Mouse (Mus musculus) heart, embryonic 11.5 days (tissue): ENCODE data around the gene Pkd2l1. TPM values are rescaled to one million over a fixed set of nuclear protein-coding genes. Genes with fewer than 3 reads are reported as not detected.

Experiments
- ATAC-seq: fragments of 200-750 bp; cut with Nextera tagmentation; replicated peaks from 2 replicates; pipeline ENCODE4 v1.8.0; 2017; ENCODE audit warnings: moderate library complexity; ENCODE audit not compliant: insufficient number of reproducible peaks, low FRiP score, low TSS enrichment
- H3K27ac ChIP-seq: fragments of 300-500 bp; sonication (generic); 2 replicates; pipeline ENCODE4 v1.5.1; 2014; ENCODE audit warnings: mild to moderate bottlenecking, low read depth, low read length
- H3K27me3 ChIP-seq: fragments of 300-500 bp; sonication (generic); 2 replicates; pipeline ENCODE4 v1.6.1; 2014; ENCODE audit warnings: mild to moderate bottlenecking, low read length, mixed read lengths; ENCODE audit not compliant: control insufficient read depth, insufficient read depth
- H3K36me3 ChIP-seq: fragments of 300-500 bp; sonication (generic); 2 replicates; pipeline ENCODE4 v1.6.1; 2014; ENCODE audit warnings: mild to moderate bottlenecking, low read length, moderate library complexity, mixed read lengths; ENCODE audit not compliant: control insufficient read depth, insufficient read depth
- H3K4me1 ChIP-seq: fragments of 300-500 bp; sonication (generic); 2 replicates; pipeline ENCODE4 v1.6.1; 2014; ENCODE audit warnings: low read length; ENCODE audit not compliant: control insufficient read depth, insufficient read depth
- H3K4me2 ChIP-seq: fragments of 300-500 bp; sonication (generic); 2 replicates; pipeline ENCODE4 v1.6.1; 2014; ENCODE audit warnings: mild to moderate bottlenecking, moderate library complexity
- H3K4me3 ChIP-seq: fragments of 300-500 bp; sonication (generic); 2 replicates; pipeline ENCODE4 v1.5.1; 2014; ENCODE audit warnings: low read depth, low read length
- H3K9ac ChIP-seq: fragments of 300-500 bp; sonication (generic); 2 replicates; pipeline ENCODE4 v1.6.1; 2014; ENCODE audit warnings: mild to moderate bottlenecking, low read depth, low read length, moderate library complexity
- H3K9me3 ChIP-seq: fragments of 300-500 bp; sonication (generic); replicated peaks from 2 replicates; pipeline ENCODE4 v1.6.1; 2016; ENCODE audit warnings: low read length; ENCODE audit not compliant: control insufficient read depth
- WGBS: fragments of 180-500 bp; shearing (Covaris S2); extraction: QIAGEN DNeasy Blood & Tissue Kit; methylation state at CpG from one replicate; pipeline ENCODE4 v1.1.7; 2014; ENCODE audit not compliant: insufficient replicate concordance; 5-methylcytosine and 5-hydroxymethylcytosine counted together
- polyA plus RNA-seq: library from polyadenylated mRNA; unstranded; fragments of >200 nt; fragmentation: Nextera tagmentation; extraction: Ambion mirVana; gene quantifications from 2 replicates; pipeline ENCODE4 v1.2.1, GENCODE M21; 2014

Pkd2l1 gene
- polyA plus RNA-seq, 1 experiment from 2014 or later, result not detected

- H3K9ac ChIP-seq, result no peak overlapping the region
- no peak for ATAC-seq
- no peaks in the 10 kb centered on the region for H3K4me1 ChIP-seq
- H3K27me3 ChIP-seq, result no peaks in the 10 kb centered on the region
- no peak overlapping the region for H3K27ac ChIP-seq
- no peaks in the 10 kb centered on the region for H3K36me3 ChIP-seq
- WGBS, result 76% methylated on average over 1 of the region's 1 CpGs
- no peak overlapping the region for H3K4me3 ChIP-seq
- H3K9me3 ChIP-seq, result no peaks in the 10 kb centered on the region; the same call in 1 of the 2 replicates
- no peak overlapping the region for H3K4me2 ChIP-seq
Observed at GRCm38 (mm10) chr19:44180502-44180901, 11.7 kb downstream of the Pkd2l1 start.

GRCm38 (mm10) chr19:44176741-44177140 is 15.5 kb downstream of the Pkd2l1 start:
- H3K27me3 ChIP-seq, result no peaks in the 10 kb centered on the region
- no peak for ATAC-seq
- H3K4me1 ChIP-seq, result no peaks in the 10 kb centered on the region
- H3K27ac ChIP-seq, result no peak overlapping the region
- no peaks in the 10 kb centered on the region for H3K36me3 ChIP-seq
- H3K4me3 ChIP-seq, result no peak overlapping the region
- H3K9me3 ChIP-seq, result peaks cover 2% of the 10 kb centered on the region; the same call in 1 of the 2 replicates
- 77% methylated on average over 3 of the region's 3 CpGs for WGBS
- no peak overlapping the region for H3K9ac ChIP-seq
- H3K4me2 ChIP-seq, result no peak overlapping the region

GRCm38 (mm10) chr19:44174835-44175234 is 17.4 kb downstream of the Pkd2l1 start:
- Histone ChIP-seq H3K9me3 (peaks cover 2% of the 10 kb centered on the region; the same call in 1 of the 2 replicates), H3K27me3 (no peaks in the 10 kb centered on the region), H3K4me2 (no peak overlapping the region), H3K4me1 (no peaks in the 10 kb centered on the region), H3K27ac (no peak overlapping the region), H3K36me3 (no peaks in the 10 kb centered on the region), H3K4me3 (no peak overlapping the region), H3K9ac (no peak overlapping the region)
- 61% methylated on average over 8 of the region's 8 CpGs for WGBS
- ATAC-seq, result no peak

GRCm38 (mm10) chr19:44161515-44161914 is 30.7 kb downstream of the Pkd2l1 start:
- Histone ChIP-seq H3K27ac (no peak overlapping the region), H3K9me3 (no peaks in the 10 kb centered on the region), H3K9ac (no peak overlapping the region), H3K36me3 (no peaks in the 10 kb centered on the region), H3K4me3 (no peak overlapping the region), H3K27me3 (no peaks in the 10 kb centered on the region; the same call in 1 of the 2 replicates), H3K4me2 (no peak overlapping the region), H3K4me1 (no peaks in the 10 kb centered on the region)
- 8% methylated on average over 3 of the region's 3 CpGs for WGBS
- ATAC-seq, result no peak

- Histone ChIP-seq H3K27ac (no peak overlapping the region), H3K4me2 (no peak overlapping the region), H3K4me3 (no peak overlapping the region), H3K36me3 (no peaks in the 10 kb centered on the region), H3K4me1 (no peaks in the 10 kb centered on the region), H3K9ac (no peak overlapping the region), H3K9me3 (no peaks in the 10 kb centered on the region), H3K27me3 (peaks cover 9% of the 10 kb centered on the region)
- 75% methylated on average over 3 of the region's 3 CpGs for WGBS
- no peak for ATAC-seq
Observed at GRCm38 (mm10) chr19:44159386-44159785, 32.9 kb downstream of the Pkd2l1 start.

GRCm38 (mm10) chr19:44157005-44157404 is 35.2 kb downstream of the Pkd2l1 start:
- Histone ChIP-seq H3K27ac (no peak overlapping the region), H3K4me1 (no peaks in the 10 kb centered on the region), H3K36me3 (no peaks in the 10 kb centered on the region), H3K9ac (no peak overlapping the region), H3K27me3 (peaks cover 13% of the 10 kb centered on the region), H3K9me3 (no peaks in the 10 kb centered on the region), H3K4me2 (no peak overlapping the region), H3K4me3 (no peak overlapping the region)
- no peak for ATAC-seq
- WGBS, result 85% methylated on average over 10 of the region's 10 CpGs

- Histone ChIP-seq H3K27ac (no peak overlapping the region), H3K4me2 (no peak overlapping the region), H3K9ac (no peak overlapping the region), H3K9me3 (no peaks in the 10 kb centered on the region), H3K4me3 (no peak overlapping the region), H3K4me1 (no peaks in the 10 kb centered on the region), H3K27me3 (peaks cover 16% of the 10 kb centered on the region), H3K36me3 (no peaks in the 10 kb centered on the region)
- WGBS, result 69% methylated on average over 5 of the region's 5 CpGs
- no peak for ATAC-seq
Observed at GRCm38 (mm10) chr19:44153781-44154180, 38.5 kb downstream of the Pkd2l1 start.

GRCm38 (mm10) chr19:44148991-44149390 is 43.3 kb downstream of the Pkd2l1 start:
- no peak for ATAC-seq
- Histone ChIP-seq H3K36me3 (peaks cover 2% of the 10 kb centered on the region; the same call in 1 of the 2 replicates), H3K9me3 (no peaks in the 10 kb centered on the region), H3K27me3 (peaks cover 6% of the 10 kb centered on the region), H3K4me1 (peaks cover 5% of the 10 kb centered on the region), H3K4me3 (no peak overlapping the region), H3K9ac (no peak overlapping the region), H3K4me2 (no peak overlapping the region), H3K27ac (no peak overlapping the region)
- 77% methylated on average over 2 of the region's 2 CpGs for WGBS

- Histone ChIP-seq H3K4me3 (no peak overlapping the region), H3K4me1 (peaks cover 5% of the 10 kb centered on the region), H3K9me3 (no peaks in the 10 kb centered on the region), H3K36me3 (peaks cover 2% of the 10 kb centered on the region; the same call in 1 of the 2 replicates), H3K4me2 (no peak overlapping the region), H3K27ac (no peak overlapping the region), H3K9ac (no peak overlapping the region), H3K27me3 (peaks cover 6% of the 10 kb centered on the region)
- 25% methylated on average over 2 of the region's 2 CpGs for WGBS
- no peak for ATAC-seq
Observed at GRCm38 (mm10) chr19:44148345-44148744, 43.9 kb downstream of the Pkd2l1 start.
